Mouse (Mus musculus) testis, postnatal 10 days (tissue): ENCODE data around the gene Glrp1.
A peak's percentile ranks its signal among the peaks of the same experiment; 100 is the strongest.

Source experiments
- DNase-seq: peaks from one replicate; pipeline ENCODE4 v3.0.0; 2021; ENCODE audit warnings: low spot score

Glrp1 gene

GRCm38 (mm10) chr1:88461096-88461495, 48.8 kb downstream of the Glrp1 start:
- DNase-seq, result no peak

DNA sequence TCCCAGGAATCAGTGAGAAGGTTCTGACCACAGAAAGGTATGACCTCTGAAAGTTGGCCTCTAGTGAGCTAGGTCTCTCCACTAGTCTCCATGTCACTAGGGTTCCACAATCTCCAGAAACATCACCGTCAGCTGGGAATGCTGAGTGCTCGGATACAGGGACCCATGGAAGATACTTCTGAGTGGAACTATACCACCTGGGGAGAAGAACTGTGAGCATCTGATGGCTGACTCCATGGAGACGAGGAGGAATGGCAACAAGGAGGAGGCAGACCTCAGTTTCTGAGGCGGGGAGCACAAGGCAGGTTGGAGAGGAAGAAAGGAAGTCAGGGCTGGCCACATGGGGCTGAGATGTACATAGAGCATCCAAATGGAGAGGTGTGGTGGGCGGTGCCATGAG, 50.2 kb downstream of the Glrp1 start:
- DNase-seq, result no peak

GRCm38 (mm10) chr1:88459196-88459595, 50.7 kb downstream of the Glrp1 start:
- DNase-seq, result no peak

- DNase-seq, result peak; percentile 82
Observed at GRCm38 (mm10) chr1:88456451-88457072, 53.3 kb downstream of the Glrp1 start.

GRCm38 (mm10) chr1:88455761-88456160, 54.1 kb downstream of the Glrp1 start:
- no peak for DNase-seq

GRCm38 (mm10) chr1:88454703-88455102, 55.2 kb downstream of the Glrp1 start:
- DNase-seq, result no peak

GRCm38 (mm10) chr1:88452198-88452597, 57.7 kb downstream of the Glrp1 start:
- DNase-seq, result no peak

DNA sequence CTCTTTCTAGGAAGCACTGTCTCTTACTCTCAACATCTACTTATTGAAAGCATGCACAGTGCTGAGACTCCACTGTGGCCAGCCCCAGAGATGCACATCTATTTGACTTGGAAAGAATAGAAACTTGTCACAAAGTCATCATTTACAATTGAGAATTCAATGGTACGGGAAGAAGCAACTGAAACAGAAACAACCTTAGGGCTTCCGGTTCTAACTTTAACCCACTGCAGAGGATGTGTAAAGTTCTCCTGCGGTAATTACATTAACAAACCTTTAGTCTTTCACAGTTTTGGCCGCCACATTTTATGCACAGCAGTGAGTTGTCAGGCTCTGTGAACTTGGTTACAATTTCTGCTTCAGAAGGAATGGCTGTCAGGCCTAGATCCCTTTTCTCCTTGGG, 59.2 kb downstream of the Glrp1 start:
- DNase-seq, result no peak
